Mouse (Mus musculus) right cerebral cortex, postnatal 14 days (tissue): ENCODE results near the gene Npas3.

ENCODE experiments used
- DNase-seq: peaks from one replicate; pipeline ENCODE4 v3.0.0; 2022

The Npas3 gene

DNA sequence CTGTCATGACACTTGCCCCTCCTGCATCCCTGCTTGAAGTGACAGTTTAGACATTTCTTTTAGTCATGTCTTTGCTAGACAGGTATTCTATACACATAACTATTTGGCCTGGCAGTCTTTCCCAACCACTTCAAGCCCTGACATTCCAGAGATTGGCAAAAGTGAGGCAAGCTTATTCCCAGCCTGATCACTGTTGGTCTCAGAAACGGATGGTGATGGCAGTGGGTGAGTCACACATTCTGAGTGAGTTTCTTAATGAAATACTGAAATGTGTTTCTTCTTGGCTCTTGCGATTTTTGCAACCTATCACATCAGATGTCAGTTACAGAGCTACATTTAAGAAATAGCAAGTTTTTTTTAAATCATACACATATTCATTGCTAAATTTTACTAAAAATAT lies 175.2 kb downstream of the Npas3 start:
- no peak for DNase-seq

DNA sequence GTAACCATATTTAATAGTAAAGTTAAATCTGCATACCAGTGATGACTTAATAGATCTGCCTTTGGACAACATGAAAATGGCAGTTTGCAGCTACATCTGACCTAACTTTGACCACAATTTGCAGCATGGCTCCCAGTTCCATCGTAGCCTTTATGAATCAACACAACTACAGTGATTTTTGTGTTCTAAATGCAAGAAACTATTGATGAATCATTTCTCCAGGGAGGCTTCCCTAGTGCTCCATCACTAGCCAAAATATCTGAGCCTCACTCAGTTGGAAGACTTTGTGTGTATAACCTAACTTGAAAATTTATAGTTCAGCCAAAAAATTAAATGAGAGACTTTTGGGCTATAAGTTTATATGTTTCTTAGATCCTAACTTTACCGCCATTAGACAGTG lies 177.5 kb downstream of the Npas3 start:
- DNase-seq: no peak

DNA sequence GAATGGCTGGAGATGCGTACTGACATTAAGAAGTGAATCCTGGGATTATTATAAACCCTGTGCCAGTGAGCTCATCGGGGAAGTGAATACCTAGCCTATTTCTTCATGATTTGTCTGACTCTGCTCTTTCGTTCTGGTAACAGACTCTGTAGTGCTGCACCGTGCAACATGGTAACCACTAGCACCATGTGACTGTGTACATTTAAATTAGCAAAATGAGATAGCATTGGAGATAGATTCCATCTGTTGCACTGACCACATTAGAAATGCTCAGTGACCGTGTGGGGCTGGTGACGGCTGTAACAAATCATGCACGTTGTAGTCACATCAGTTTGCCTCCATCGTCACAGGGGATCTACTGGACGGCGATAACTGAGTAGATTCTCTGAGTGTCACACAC lies 178.7 kb downstream of the Npas3 start:
- DNase-seq: no peak

DNA sequence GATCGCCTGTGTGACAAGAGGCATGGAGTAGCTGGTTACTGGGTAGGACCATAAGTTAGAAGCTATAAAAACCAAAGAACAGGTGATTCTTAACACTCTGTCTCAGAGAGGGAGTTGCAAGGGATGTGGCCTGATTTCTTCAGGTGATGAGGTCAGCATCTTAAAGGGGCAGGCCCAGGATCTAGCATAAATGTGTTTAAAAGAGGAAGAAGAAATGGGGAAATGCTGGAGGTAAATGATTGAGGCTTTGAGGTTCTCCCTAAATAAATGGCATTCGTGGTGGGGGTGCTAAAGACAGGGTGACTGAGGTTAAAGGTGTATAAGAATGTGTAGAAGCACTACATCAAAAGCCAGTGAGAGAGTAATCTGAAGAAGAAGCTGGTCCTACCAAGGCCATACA lies 193.6 kb downstream of the Npas3 start:
- no peak for DNase-seq

DNA sequence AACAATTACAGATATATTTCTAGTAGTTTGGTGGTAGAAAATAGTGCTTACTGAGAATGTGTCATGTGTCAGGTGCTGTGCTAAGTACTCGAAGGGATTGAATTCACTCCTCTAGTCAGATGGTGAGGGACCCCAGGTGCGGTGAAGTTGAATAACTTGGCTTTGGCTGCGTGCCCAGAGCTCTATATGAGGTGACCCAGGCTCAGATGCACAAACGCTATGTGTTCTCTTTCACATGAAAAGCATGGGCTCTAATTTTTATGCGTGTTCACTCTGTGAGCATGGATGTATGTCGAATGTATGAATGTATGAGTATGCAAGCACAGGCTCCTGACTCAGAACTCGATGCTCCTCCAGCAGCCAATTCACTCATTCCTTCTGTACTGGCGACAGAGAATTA lies 199.0 kb downstream of the Npas3 start:
- no peak for DNase-seq

DNA sequence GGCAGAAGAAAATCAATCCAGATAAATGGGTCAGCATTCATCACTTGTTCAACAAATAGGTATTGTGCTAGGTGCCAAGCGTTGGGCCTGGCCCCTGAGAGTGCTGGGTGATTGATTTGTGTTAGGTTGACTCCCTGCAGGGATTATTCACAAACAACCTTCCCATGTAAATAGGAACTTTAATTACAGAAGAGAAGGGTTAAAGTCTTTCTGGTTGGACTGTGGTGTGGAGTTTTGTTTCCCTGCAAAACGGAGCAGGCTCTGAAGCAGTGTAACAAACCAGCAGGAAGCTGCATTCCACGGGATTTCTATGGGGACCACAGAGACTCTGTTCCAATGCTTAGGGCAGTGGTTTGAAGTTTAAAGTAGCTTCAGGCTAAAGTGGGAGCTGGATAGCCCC lies 199.6 kb downstream of the Npas3 start:
- DNase-seq: no peak

DNA sequence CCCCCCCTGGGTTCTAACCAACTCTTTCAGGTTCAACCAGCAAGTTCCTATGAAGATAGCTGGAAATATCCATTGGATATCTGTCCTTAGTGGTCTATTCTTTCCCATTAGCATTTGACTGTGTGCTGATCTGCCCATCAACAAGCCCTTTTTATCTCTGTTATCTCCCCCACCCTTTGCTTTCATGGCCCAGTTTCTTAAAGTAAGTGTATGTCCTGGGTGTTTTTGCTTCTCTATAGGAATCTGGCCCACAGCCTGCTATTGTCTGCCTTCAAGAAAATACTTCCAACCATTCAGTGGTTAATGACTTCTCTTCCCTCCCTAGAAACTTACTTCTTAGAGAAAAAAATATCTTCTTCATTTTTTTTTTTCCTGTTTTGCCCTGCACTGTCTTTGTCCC lies 219.1 kb downstream of the Npas3 start:
- no peak for DNase-seq

DNA sequence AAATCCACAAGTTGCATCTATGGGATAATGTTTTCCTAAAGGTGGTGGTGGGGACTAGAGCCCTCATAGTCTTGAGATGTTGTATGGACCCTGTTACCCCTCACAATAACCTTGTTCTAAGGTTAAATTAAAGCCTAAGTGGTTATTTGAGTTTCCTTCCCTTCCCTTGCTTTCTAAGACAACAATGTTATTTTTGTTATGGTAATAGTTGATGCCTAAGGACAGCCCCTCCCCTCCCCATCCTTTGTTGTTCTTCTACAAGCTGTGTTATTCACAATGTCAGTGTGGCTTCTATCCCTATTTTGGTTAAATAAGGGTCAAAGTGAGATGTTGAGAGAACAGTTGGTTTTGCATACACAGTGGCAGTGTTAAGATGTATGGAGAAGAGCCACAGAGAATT lies 226.0 kb downstream of the Npas3 start:
- DNase-seq: no peak

DNA sequence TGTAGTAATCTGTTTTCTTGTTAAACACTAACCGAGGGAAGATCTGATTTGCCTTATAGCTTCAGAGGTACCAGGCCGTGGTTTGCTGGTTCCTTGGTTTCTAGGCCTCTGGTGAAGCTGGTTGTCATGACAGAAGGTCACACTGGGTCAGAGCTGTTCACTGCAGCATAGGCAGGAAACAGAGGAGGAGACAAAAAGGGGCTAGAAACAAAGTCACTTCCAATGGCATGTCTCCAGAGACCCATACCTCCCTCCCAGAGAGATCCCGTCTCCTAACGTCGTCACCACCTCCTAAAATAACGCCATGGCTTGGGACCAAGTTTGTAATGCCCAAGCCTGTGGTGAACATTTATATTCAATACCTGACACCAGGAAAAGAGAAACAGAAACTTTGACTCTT lies 236.4 kb downstream of the Npas3 start:
- no peak for DNase-seq

DNA sequence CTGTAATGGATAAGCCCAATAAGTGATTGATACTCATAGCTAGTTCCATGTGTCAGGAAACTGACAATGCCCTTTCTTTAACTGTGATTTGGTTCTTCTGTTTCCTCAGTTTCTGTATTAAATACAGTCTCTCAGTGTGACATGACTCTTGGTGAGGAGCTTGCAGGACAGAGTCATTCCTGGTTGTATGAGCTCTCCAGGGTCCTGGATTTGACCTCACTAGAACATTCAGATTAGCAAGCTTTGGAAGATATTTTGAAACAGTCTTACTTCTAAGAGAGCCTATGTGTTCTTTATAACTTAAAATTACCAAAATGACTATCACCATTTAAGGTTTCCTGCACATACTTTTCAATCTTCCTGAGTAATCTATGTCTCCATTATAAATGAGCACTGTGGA lies 247.9 kb downstream of the Npas3 start:
- DNase-seq: no peak

DNA sequence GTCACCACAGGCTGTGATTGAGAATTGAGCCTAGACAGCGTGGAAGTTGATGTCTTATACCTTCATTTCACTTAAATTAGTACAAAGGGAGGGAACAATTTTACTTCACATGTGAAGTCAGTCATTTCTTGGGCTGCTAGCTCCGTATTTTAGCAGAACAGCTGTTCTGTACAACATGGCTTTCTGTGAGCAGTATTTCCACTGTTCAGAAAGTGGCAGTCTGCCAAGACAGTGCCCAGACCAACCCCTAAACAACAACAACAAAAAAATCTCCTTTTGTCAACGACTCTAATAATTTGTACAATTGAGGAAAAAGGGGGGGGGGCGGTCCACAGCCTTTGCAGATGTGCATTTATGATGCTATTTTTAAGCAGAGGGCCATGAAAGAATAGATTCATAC lies 266.4 kb downstream of the Npas3 start:
- DNase-seq: no peak

DNA sequence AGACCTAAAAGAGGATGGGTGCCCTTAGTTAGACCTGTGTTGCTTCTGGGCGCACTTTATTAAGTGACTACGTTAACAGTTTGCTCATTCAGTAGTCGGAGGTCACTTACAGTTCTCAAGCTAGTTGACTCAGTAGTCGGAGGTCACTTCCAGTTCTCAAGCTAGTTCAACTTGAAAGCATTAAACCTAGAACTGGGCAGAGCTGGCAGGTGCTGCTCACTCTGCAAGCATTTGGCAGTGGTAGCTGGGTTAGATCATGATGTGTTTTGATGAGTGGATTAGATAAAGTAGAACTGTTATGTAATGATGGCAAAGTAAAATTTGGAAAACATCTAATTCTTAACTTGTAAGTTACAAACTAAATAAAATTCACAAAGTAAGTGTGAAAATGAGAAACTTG lies 271.1 kb downstream of the Npas3 start:
- DNase-seq: no peak

DNA sequence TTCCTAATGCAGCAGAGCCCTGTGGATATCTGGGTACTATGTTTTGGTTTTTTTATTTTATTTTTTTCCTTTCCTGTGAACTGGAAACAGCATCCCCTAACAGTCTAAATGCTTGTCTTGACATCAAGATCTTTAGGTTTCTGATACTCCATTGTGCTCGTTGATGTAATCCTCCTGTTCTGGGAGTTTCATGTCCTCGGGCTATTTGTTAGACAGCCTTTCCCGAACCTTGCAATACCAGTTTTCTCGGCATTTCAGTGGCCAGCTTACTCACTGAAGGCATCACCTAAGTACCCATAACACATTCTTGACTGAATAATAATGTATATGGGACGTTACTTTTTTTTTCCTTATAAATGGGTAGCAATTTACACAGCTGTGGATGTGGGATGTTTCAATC lies 274.2 kb downstream of the Npas3 start:
- no peak for DNase-seq

DNA sequence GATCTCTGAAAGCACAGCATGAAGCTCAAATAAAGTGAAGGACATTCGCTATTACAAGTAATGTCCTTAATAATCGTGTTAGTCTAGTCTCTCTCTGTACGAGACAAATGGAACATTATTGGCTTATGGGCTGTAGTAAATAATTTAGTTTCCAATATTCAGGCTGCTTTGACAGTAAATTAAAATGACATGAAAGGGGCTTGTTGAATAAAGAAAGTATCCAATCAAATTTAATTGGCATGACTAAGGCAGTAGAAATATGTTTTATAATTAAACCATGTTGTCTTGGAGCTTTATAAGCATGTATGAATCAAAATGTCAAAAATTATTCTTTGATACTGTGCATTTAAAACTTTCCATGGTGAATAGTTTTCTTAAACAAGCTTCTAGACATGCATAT lies 278.6 kb downstream of the Npas3 start:
- DNase-seq: no peak

DNA sequence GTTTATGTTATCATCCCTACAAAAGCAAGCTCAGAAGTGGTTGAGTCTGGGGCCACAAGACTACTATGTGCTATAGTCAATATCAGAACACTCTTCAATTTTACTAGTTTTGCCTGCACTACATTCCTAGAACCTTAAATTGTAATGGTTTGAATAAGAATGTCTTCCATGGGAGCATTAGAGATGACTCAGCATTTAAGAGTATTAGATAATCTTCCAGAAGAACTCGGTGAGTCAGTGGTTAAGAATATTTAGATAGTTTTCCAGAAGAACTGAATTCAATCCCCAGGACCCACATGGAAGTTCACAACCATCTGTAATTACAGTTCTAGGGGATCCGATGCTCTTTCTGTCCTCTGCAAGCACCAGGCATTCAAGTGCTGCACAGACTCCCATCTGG lies 280.9 kb downstream of the Npas3 start:
- no peak for DNase-seq

DNA sequence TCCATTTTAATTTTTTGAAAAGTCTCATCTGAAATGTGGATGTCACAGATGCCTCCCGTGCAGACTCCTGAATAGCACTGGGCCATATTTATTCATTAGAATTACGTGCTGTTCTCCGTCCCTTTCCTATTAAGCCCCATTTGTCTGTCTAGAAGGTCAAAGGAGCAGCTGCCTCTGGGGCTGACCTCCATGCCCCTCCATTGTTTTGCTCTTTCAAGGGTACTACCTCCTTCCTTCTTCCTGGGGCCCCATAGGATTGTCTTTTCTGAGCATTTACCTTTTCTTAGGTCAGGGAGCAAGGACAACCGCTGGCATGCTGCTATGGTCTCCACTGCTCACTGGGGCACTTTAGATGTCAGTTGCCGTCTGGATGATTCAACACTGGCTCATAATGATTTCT lies 288.3 kb downstream of the Npas3 start:
- no peak for DNase-seq

DNA sequence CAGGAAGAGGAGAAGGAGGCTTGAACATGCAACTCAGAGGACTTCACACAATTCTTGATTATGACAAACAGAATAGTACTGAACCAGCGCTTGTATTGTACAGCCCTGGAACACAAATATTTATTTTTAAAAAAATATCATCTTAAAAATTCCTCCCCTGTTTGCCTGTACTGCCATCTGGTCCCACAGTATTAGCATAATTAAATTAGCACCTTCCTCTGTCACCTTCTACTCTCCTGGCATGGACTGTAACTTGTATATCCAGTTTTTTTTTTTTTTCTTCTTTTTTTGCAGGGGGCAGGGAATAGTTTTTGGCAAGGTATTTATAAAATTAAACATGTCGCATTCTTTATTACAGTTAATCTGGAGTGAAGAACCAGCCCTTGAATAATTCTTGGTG lies 307.9 kb downstream of the Npas3 start:
- no peak for DNase-seq

DNA sequence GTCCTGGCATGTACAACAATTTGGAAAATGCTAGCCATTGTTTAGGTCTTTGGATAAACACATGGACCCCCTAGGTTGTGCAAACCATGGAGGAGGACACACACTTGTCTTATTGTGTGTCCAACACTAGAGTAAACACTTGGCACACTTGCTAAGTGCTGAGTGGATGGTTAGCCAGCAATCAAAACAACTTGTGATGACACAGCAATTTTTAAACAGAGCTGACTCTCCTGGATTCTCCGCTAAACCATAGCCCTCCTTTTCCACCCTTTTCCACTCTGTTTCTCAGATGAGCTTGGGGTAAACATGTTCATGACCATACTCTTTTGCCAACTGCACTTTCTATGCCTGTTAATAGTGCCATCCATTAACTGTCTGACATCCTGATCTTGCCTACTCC lies 309.8 kb downstream of the Npas3 start:
- DNase-seq: no peak

DNA sequence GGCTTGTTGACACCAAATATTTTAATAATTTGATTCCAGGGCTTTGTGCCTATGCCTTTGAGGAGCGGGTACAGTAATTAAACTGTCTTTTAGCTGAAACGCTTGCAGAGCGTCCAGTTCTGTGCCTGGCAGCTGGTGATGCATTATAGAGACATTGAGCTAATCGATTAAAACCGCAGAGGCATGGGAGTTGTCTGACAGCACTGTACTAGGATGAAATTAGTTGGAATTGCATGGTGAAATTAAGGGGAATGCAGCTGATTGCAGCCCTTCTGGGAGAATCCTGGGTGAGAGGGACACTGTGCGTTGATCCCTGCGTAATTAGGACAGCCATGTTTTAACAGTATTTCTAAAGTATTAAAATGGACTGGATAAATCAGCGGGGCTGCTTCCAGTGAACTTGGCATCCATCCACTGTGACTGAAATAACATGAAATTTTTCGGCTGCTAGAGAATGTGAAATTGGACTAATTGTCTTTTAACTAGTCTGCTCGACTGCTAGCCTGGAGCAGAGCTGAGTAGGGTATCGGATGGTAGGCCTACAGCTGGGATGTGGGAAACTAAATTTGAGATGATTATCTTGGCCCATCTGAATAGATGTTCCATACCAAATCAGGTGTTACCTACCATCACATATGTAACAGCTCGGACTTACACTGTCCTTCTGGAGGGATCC lies 318.4 kb downstream of the Npas3 start:
- DNase-seq: no peak

DNA sequence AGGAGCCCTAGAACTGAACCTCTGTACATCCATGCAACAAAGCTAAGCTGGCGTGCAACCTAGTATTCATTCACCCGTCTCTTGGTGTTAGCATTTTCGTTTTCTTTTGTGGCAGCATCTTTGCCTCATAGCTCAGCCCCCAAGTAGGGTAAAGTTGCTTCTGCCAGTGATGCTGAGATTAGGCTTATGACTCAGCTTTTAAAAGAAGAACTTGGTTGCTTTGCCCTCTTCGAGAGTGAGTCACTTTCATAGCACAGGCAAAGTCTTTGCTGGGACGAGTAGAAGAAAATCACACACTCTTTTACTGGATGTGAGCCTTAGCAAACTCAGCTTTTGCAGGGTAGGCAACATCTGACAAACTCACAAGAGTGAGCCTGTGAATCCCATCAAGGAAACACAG lies 332.7 kb downstream of the Npas3 start:
- no peak for DNase-seq

DNA sequence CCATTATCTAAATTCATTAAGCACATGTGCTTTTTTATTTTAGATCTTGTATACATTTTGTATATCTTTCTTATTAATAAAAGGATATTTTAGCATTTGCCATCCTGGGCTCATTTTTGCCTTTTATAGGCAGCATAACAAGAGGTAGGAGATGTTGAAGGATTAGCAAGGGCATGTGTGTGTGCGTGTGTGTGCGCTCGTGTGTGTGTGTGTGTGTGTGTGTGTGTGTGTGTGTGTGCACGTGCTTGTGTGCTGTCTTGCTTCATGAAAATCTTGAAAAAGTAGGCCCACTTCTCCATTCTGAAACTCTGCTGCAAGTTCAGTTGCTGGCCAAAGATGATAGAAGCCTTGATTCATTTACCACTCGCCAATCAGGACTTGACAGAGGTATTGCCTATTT lies 338.8 kb downstream of the Npas3 start:
- no peak for DNase-seq

DNA sequence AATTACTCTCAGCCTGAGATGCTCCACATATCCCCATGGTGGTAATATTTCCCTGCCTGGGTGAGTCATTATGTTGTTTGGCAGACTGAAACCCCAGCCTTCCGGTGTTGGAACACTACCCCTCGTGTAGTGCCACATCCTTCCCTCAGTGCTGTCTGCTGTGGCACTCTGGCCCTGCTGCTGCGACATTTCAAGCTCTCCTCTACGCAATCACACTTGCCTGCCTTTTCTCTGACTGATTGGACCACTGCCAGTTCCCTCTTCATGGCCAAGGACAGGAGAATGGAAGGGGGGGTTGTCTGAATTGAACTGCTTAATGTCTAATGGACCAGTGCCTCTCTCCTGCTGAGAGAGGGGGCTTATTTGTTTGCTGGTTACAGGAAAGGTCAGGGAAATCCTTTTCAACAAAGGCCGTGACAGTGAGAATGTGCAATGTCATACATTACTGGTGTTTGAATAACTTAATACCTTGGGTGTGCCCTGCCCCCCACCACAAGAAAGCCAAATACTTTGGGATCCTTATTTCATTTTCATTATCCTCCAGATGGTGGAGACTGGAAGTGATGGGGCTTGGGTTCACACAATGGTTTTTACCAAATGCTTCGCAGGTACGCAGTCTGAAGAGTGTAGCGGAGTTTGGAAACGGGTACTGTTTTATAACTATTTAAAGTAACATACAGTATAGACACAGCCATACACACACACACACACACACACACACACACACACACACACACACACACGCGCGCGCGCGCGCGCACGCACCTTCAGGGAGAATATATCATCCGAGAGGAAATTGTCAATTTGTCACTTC lies 339.4 kb downstream of the Npas3 start:
- DNase-seq: peak; percentile 16

DNA sequence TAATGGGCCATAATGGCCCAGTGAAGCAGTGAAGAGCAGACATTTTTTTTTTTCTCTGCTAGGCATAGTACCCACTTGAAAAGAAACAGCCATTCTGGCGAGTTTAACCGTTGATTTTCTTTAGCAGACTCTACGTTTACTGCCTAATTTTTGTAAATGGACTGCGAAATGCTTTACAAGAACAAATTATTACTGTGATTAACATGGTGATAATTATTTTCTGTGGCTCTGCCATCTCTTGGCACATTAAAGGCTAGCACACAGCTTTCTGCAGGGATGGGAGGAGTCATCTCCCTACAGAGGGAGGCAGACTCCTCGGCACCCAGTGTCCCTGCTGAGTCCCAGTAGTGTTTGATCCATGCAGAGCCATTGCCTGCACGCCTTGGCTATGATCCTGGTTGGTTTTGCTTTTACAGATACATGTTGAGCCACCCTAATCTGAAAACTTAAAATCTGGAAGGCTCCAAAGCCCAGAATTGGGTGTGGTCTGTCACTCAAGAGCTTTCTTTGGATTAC lies 341.0 kb downstream of the Npas3 start:
- DNase-seq: no peak

DNA sequence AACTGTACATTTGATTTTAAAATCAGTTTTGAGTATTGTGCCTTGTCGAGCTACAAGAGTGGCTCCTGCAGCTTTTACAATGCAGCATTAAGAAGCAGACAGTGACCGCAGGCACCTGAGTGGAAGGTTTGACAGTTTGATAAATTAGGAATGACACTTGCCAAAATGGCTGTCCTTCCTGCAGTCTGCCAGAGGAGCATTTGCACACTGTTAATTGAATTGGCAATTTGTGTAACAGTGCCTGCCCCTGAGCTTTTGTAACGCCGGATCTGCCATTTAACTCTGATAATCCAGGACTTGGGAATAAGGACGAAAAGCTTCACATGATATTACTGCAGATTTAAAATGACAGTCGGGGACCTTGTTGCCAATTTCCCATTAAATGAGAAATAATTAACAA lies 357.2 kb downstream of the Npas3 start:
- DNase-seq: no peak

DNA sequence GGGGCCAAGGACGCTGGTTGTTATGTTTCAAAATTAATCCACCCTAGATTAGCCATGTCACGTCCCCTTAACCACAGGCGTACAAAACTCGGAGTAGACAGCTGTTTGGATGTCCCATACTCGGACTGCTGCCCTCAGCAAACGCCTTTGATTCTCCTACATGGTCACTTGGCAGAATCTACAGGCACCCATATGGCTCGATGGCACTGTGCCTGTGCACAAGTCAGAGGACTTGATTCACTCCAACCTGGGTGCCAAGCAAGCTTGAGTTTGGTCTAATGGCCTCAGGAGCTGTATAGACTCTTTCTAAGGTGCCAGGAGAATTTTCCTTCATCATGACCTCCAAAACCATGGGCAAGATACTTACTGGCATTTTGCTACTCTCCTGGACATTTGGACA lies 363.6 kb downstream of the Npas3 start:
- DNase-seq: no peak
